Mouse (Mus musculus) neutrophil, adult 59 days (primary cell): ENCODE measurements around the gene Tspan15. TPM values are rescaled to one million over a fixed set of nuclear protein-coding genes. Genes with fewer than 3 reads are reported as not detected.

Experiments used
- total RNA-seq, 2 experiments: library from RNA; stranded (reverse); gene quantifications; 1 replicate in 1 of 2; 2 replicates in 1 of 2; pipeline ENCODE4 v1.2.4; 2023

The Tspan15 gene
- total RNA-seq, result 10 to 100 TPM in 1 of 2 experiments, 1 to 10 TPM in 1; 7.3 to 14.1 TPM

GRCm38 (mm10) chr10:62230708-62231394 lies at the start of gene Tspan15:
Gene Tspan15 (minus strand): TSS chr10:62231251.

GRCm38 (mm10) chr10:62252000-62252488 lies 21.0 kb upstream of the Tspan15 start, which contains the start of gene Tacr2:
Gene Tacr2 (plus strand): TSS chr10:62252438.

GRCm38 (mm10) chr10:62143820-62144219 lies 87.2 kb downstream of the Tspan15 start, which contains the start of gene Fam241b:
Gene Fam241b (minus strand): TSS chr10:62143920.

Other genes starting within 250 kb of the Tspan15 start
- not detected for gene Neurog3, start 98.2 kb downstream of the Tspan15 start, total RNA-seq
- gene Fam241b, start 87.3 kb downstream of the Tspan15 start, total RNA-seq, result 1 to 10 TPM; 3.9 to 4.7 TPM
- gene Tacr2, start 21.2 kb upstream of the Tspan15 start, total RNA-seq, result not detected
- gene Hk1, start 148.7 kb upstream of the Tspan15 start, total RNA-seq, result 10 to 100 TPM; 86.3 to 98.2 TPM
- gene Hkdc1, start 191.2 kb upstream of the Tspan15 start, total RNA-seq, result not detected
- gene 4930507D05Rik, start 218.2 kb upstream of the Tspan15 start, total RNA-seq, result under 1 TPM in 1 of 2 experiments, not detected in 1; 0.26 TPM
- 10 to 100 TPM; 10.5 to 13.2 TPM for gene Supv3l1, start 218.5 kb upstream of the Tspan15 start, total RNA-seq